Mouse (Mus musculus) liver, embryonic 15.5 days (tissue): ENCODE data around the gene Sucla2. TPM values are rescaled to one million over a fixed set of nuclear protein-coding genes. Genes with fewer than 3 reads are reported as not detected.
"Not testable (repeated sequence)": the region's sequence is repeated elsewhere in the genome, so short reads cannot be mapped to it uniquely, and the experiment has no call there.

Experiments used
- ATAC-seq: fragments of 200-750 bp; cut with Nextera tagmentation; 2 replicates; pipeline ENCODE4 v1.8.0; 2017; ENCODE audit warnings: moderate number of reproducible peaks, mild to moderate bottlenecking, moderate library complexity; ENCODE audit not compliant: insufficient read depth
- H3K27ac ChIP-seq: fragments of 300-500 bp; sonication (generic); replicated peaks from 2 replicates; pipeline ENCODE4 v1.5.1; 2015; ENCODE audit warnings: mild to moderate bottlenecking, inconsistent platforms
- H3K27me3 ChIP-seq: fragments of 300-500 bp; sonication (generic); 2 replicates; pipeline ENCODE4 v1.6.1; 2015; ENCODE audit warnings: mild to moderate bottlenecking, inconsistent platforms
- H3K36me3 ChIP-seq: fragments of 300-500 bp; sonication (generic); replicated peaks from 2 replicates; pipeline ENCODE4 v1.6.1; 2015; ENCODE audit warnings: moderate library complexity, mild to moderate bottlenecking, inconsistent platforms
- H3K4me1 ChIP-seq: fragments of 300-500 bp; sonication (generic); replicated peaks from 2 replicates; pipeline ENCODE4 v1.6.1; 2015; ENCODE audit warnings: inconsistent platforms
- H3K4me2 ChIP-seq: fragments of 300-500 bp; sonication (generic); 2 replicates; pipeline ENCODE4 v1.6.1; 2015; ENCODE audit warnings: moderate library complexity, mild to moderate bottlenecking, inconsistent platforms
- H3K4me3 ChIP-seq: fragments of 300-500 bp; sonication (generic); replicated peaks from 2 replicates; pipeline ENCODE4 v1.5.1; 2015; ENCODE audit warnings: mild to moderate bottlenecking, inconsistent platforms
- H3K9ac ChIP-seq: fragments of 300-500 bp; sonication (generic); 2 replicates; pipeline ENCODE4 v1.6.1; 2015; ENCODE audit warnings: moderate library complexity, mild to moderate bottlenecking, inconsistent platforms
- H3K9me3 ChIP-seq: fragments of 300-500 bp; sonication (generic); replicated peaks from 2 replicates; pipeline ENCODE4 v1.6.1; 2016; ENCODE audit warnings: inconsistent platforms
- WGBS: fragments of 180-500 bp; shearing (Covaris S2); methylation state at CpG from one replicate; pipeline ENCODE4 v1.1.7; 2015; ENCODE audit warnings: mixed read lengths; ENCODE audit not compliant: insufficient replicate concordance; 5-methylcytosine and 5-hydroxymethylcytosine counted together
- polyA plus RNA-seq: library from polyadenylated mRNA; unstranded; fragments of >200 nt; fragmentation: Nextera tagmentation; extraction: Ambion mirVana; gene quantifications from 2 replicates; pipeline ENCODE4 v1.2.1, GENCODE M21; 2015

Sucla2 gene
- polyA plus RNA-seq, 1 experiment from 2014 or later: 48.3 TPM

DNA sequence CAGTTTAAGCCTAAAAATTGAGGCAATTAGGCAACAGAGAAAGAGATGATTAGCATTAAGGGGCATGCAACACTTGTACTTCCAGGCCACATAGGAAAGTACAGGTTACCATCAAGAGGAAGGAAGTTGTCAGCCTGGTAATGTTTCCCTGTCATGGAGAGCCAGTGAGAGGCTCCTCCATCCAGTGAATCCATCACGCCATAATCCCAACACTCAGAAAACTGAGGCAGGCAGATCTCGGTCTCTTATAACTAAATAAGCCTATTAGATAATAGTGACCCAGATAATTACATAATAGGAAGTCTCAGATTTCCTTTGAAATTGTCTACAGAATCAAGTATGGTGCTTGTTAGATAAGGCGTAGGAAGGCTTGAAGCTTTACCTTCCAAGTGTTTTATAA is 983 bp upstream of the Sucla2 start:
- WGBS: 40% methylated on average over 3 of the region's 3 CpGs
- no peak overlapping the region for H3K9ac ChIP-seq
- peak overlapping the region; percentile 66 for H3K4me3 ChIP-seq
- H3K9me3 ChIP-seq: no peaks in the 10 kb centered on the region
- H3K27ac ChIP-seq: 0 out of 2 replicates have a peak overlapping the region, but pooled peaks have one; percentile 57
- no peak for ATAC-seq
- no peaks in the 10 kb centered on the region for H3K36me3 ChIP-seq
- peaks cover 7% of the 10 kb centered on the region; the same call in 1 of the 2 replicates for H3K4me1 ChIP-seq
- H3K27me3 ChIP-seq: 0 out of 2 replicates have a peak, but pooled peaks cover 7% of the 10 kb centered on the region
- peak overlapping the region; percentile 69 for H3K4me2 ChIP-seq

DNA sequence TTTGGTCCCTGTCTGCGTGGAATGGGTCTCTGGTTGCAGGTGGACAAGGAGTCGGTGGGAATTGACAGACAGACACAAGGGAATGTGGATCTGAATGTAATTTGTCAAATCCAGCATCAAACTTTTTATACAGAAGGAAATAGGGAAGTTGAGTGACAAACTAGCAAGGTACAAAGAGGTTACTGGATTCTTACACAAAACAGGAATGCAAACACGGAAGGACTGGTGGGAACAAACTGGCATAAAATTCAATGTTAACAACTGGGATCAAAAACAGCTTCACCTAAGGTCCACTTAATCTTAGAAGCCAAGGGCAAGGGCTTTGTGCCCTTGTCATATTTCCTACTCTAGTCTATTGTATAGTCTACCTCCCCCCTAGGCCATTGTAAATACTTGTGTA is 3.5 kb downstream of the Sucla2 start:
- H3K9ac ChIP-seq, H3K4me1 ChIP-seq, H3K27me3 ChIP-seq, H3K27ac ChIP-seq, H3K9me3 ChIP-seq, H3K36me3 ChIP-seq, ATAC-seq, H3K4me2 ChIP-seq, H3K4me3 ChIP-seq: not testable (repeated sequence)
- WGBS: 65% methylated on average over 3 of the region's 3 CpGs

DNA sequence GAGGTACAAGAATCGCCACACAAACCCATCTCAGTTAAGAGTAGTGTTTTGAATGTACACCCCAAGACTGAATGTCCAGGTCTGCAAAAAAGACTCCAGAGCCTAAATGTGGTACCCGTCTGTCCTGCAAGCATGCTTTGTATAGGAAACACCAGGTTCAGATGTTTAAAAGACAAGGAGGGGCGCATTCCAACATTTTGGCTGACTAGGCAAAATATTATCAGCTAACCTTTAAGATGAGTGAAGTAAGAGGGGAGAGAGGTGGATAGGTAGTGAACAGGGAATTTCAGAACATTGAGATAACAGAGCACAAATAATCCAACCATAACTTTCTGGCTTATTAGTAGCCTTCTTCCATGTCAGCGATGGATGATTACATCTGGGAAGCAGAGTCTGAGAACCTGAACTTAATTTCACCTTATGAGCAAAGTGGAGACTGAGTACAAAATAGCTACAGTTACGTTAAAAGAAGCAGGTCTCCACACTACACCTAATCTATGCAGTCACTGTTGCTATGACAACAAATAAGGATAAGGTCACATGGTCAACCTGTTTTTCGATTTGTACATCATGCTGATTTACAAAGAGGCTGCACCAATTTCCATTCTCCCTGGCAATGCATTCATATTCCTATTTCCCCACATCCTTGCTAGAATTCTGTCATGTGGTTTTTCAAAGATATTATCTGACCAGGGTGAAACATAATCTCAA is 8.8 kb downstream of the Sucla2 start:
- no peak overlapping the region for H3K4me2 ChIP-seq
- no peak overlapping the region for H3K4me3 ChIP-seq
- no peak overlapping the region for H3K9ac ChIP-seq
- no peaks in the 10 kb centered on the region for H3K9me3 ChIP-seq
- H3K36me3 ChIP-seq: no peaks in the 10 kb centered on the region
- ATAC-seq: no peak
- no peak overlapping the region for H3K27ac ChIP-seq
- WGBS: 57% methylated on average over 6 of the region's 6 CpGs
- no peaks in the 10 kb centered on the region for H3K4me1 ChIP-seq
- H3K27me3 ChIP-seq: no peaks in the 10 kb centered on the region

DNA sequence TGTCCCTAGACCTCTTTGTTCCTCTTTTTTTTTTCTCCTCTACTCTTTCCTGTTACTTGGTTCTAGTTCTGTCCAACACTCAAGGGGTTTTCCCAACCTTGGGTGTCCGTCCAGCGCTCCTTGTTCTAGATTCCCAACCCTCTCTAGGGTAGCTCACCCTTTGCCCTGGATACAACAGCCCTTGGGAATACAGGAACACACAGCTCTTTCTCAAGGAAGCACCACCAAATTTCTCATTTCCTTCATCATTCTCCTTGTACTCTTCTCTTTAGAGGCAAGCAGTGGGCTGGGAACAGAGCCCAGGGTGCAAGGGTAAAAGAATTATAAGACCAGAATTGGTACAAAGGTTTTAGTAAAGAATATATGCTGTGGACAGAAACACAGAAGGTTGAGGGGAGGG is 10.5 kb downstream of the Sucla2 start:
- Histone ChIP-seq H3K4me2 (no peak overlapping the region), H3K9me3 (no peaks in the 10 kb centered on the region), H3K4me1 (no peaks in the 10 kb centered on the region), H3K36me3 (no peaks in the 10 kb centered on the region), H3K27me3 (no peaks in the 10 kb centered on the region), H3K4me3 (no peak overlapping the region), H3K9ac (no peak overlapping the region), H3K27ac (no peak overlapping the region)
- no peak for ATAC-seq
- WGBS: 68% methylated on average over 2 of the region's 2 CpGs

DNA sequence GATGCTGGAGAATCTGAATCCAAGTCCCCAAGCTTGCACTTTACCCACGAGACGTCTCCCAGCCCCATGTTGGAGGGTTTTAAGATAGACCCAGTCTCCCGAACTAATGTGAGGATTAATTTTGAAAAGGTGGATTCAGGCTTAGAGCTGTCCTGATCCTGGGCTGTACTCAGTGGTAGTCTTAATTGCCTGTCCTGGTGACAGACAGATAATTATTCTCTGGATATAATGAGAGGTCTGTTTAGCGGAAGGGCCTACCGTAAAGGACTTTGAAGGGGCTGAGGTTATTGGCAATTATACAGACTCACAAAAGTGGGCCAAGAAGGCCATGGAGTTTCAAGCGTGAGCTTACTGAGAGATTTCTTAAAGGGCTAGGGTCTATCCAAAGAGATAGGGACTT is 18.7 kb downstream of the Sucla2 start:
- Histone ChIP-seq H3K27me3 (no peaks in the 10 kb centered on the region), H3K4me3 (no peak overlapping the region), H3K9ac (no peak overlapping the region), H3K36me3 (no peaks in the 10 kb centered on the region), H3K4me1 (no peaks in the 10 kb centered on the region), H3K27ac (no peak overlapping the region), H3K9me3 (no peaks in the 10 kb centered on the region), H3K4me2 (no peak overlapping the region)
- 66% methylated on average over 6 of the region's 6 CpGs for WGBS
- no peak for ATAC-seq

DNA sequence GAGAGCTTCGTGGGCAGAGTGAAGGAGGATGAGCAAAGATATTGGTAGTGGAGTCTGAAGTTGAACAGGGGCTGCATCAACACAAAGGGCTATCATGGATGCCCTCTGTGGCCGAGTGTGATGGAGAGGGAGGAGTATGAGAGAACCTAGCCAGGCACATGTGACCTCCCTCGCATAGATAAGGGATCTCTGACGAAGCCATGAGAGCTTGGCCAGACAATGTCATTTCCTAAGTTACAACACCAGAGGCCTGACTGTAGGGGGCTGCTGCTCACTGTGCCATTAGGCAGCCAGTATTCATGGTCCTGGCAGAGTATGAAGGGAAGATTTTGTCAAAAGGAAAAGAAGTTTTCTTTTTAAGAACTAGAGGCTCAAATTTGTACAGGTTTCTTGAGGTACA is 21.9 kb downstream of the Sucla2 start:
- Histone ChIP-seq H3K4me3 (no peak overlapping the region), H3K27ac (no peak overlapping the region), H3K36me3 (no peaks in the 10 kb centered on the region), H3K4me1 (peaks cover under 1% of the 10 kb centered on the region), H3K4me2 (no peak overlapping the region), H3K9ac (no peak overlapping the region), H3K27me3 (no peaks in the 10 kb centered on the region), H3K9me3 (no peaks in the 10 kb centered on the region)
- no peak for ATAC-seq
- 23% methylated on average over 4 of the region's 4 CpGs for WGBS

DNA sequence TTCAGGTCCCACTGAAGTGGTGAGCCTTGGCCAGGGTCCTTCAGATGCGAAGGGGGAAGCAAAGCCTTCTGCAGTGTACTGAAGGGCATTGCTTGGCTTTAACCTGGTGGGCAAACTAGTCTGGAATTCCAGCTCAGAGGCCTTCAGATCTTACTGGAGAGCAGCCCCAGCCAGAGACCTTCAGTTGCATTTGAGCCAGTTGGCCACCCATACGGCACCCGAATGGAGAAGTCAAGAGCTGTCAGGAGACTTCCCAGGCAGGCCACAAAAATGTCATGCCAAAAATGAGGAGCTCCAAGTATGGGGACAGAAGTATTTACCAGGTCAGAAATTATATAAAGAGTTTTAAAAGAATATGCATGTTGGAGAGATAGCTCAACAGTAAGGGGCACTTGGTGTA is 22.9 kb downstream of the Sucla2 start, which contains the start of gene Nudt15:
Gene Nudt15 (minus strand): TSS at position 192 of the 400 bp plus-strand sequence.
- no peaks in the 10 kb centered on the region for H3K36me3 ChIP-seq
- ATAC-seq: no peak
- H3K27me3 ChIP-seq: no peaks in the 10 kb centered on the region
- H3K9ac ChIP-seq: no peak within 1 kb of the TSS
- no peaks in the 10 kb centered on the region for H3K9me3 ChIP-seq
- H3K27ac ChIP-seq: no peak within 1 kb of the TSS
- no peak within 1 kb of the TSS for H3K4me3 ChIP-seq
- H3K4me2 ChIP-seq: no peak within 1 kb of the TSS
- peaks cover 8% of the 10 kb centered on the region for H3K4me1 ChIP-seq
- 66% methylated on average over 3 of the region's 3 CpGs for WGBS

DNA sequence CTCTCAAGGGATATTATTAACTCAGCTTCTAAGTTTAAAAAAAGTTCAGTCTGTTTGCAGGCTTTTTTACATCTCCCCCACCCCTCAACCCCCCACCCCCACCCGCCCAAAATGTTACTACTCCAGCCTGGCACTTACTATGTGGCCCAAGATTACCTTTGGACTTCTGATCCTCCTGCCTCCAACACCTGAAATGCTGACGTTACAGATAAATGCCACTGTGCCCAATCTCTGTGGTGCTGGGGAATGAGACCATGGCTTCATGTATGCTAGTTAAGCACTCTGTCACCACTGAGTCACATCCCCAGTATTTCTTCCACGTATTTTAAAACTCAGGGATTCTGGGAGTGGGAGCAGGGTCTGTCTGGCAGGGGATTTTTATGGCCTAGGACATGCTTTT is 25.2 kb downstream of the Sucla2 start:
- Histone ChIP-seq H3K4me3 (no peak overlapping the region), H3K27ac (no peak overlapping the region), H3K9ac (no peak overlapping the region), H3K9me3 (no peaks in the 10 kb centered on the region), H3K4me2 (no peak overlapping the region), H3K27me3 (no peaks in the 10 kb centered on the region), H3K4me1 (peaks cover 15% of the 10 kb centered on the region), H3K36me3 (no peaks in the 10 kb centered on the region)
- no peak for ATAC-seq
- 41% methylated on average over 3 of the region's 3 CpGs for WGBS

DNA sequence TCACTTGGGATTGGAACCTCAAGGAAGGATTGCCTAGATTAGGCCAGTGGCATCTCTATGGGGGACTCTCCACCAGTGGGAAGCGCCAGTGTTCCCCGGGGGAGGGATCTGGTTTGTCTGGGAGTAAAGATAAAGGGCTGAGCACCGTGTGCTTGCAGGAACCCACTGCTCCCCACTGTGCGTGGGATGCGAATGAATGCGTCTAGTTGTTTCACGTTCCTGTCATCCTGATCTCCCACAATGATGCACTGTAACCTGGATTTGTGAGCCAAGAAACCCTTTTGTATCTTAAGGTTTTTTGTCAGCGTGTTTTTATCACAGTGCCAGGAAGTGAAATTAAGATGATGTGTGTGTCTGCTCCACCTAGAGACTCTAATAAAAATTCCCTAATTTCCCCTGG is 25.6 kb downstream of the Sucla2 start:
- Histone ChIP-seq H3K27ac (no peak overlapping the region), H3K4me1 (peaks cover 15% of the 10 kb centered on the region), H3K9me3 (no peaks in the 10 kb centered on the region), H3K4me2 (no peak overlapping the region), H3K9ac (no peak overlapping the region), H3K36me3 (no peaks in the 10 kb centered on the region), H3K4me3 (no peak overlapping the region), H3K27me3 (no peaks in the 10 kb centered on the region)
- no peak for ATAC-seq
- WGBS: 38% methylated on average over 8 of the region's 8 CpGs

DNA sequence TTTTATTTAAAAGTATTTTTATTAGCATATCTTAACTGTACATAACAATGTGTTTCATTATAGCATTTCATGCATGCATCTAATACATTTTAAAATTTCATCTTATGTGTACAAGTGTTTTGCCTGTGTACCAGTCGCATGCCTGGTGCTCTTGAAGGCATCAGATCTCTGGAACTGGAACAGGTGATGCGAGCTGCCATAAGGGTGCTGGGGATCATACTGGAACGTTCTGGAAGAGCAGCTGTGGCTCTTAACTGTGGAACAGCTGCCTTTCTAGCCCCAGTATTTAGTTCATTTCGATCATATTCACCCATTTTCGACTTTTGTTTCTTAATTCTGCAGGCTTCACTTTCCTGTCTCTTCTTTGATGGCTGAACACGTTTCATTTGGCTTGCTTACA is 26.0 kb downstream of the Sucla2 start:
- Histone ChIP-seq H3K4me1 (peaks cover 15% of the 10 kb centered on the region), H3K4me3 (no peak overlapping the region), H3K27me3 (no peaks in the 10 kb centered on the region), H3K27ac (no peak overlapping the region), H3K9ac (no peak overlapping the region), H3K9me3 (no peaks in the 10 kb centered on the region), H3K36me3 (no peaks in the 10 kb centered on the region), H3K4me2 (no peak overlapping the region)
- ATAC-seq: no peak
- WGBS: 67% methylated on average over 6 of the region's 6 CpGs

DNA sequence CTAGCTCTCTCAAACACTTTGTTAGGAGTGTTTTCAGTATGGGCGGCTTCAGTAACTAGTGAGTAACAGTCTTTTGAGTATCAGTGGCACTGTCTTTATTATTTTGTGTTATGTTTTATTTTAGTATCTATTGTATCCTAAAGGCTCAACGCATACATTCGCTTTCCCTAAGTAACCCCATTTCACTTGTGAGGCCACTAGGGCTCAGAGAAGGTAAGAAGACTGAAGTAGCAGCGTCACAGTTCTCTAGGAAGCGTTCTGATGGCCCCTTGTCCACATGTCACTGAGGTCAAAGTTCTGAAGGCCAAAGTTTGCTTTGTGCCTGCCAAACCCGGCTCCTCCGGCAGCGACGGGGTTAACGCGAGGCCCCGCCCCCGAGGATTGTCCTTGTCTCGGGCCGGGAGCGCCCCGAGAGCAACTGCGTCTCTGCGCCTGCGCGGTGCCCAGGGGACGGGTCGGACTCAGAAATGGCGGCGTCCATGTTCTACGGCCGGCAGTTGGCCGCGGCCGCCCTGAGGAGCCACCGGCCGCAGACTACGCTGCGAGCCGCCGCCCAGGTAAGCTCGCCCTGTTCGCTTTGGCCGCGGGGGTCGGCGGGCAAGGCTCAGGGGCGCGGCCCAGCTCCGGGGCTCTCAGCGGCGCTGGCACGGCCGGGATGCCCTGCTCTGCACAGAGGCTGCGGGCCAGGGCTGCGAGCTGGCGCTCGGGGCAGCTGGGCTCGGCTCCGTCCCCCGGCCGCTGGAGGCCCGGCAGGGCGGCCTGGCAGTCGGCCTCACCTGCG is 27.4 kb downstream of the Sucla2 start:
- peak overlapping the region; percentile 77 for H3K27ac ChIP-seq
- WGBS: 4% methylated on average over 61 of the region's 61 CpGs
- peak overlapping the region; percentile 98 for H3K4me3 ChIP-seq
- H3K4me2 ChIP-seq: peak overlapping the region; percentile 86
- H3K9ac ChIP-seq: peak overlapping the region; percentile 92
- no peaks in the 10 kb centered on the region for H3K36me3 ChIP-seq
- ATAC-seq: peak; percentile 93
- no peaks in the 10 kb centered on the region for H3K27me3 ChIP-seq
- no peaks in the 10 kb centered on the region for H3K9me3 ChIP-seq
- peaks cover 15% of the 10 kb centered on the region for H3K4me1 ChIP-seq
